Mouse (Mus musculus): ENCODE results near the gene St3gal3.

DNA sequence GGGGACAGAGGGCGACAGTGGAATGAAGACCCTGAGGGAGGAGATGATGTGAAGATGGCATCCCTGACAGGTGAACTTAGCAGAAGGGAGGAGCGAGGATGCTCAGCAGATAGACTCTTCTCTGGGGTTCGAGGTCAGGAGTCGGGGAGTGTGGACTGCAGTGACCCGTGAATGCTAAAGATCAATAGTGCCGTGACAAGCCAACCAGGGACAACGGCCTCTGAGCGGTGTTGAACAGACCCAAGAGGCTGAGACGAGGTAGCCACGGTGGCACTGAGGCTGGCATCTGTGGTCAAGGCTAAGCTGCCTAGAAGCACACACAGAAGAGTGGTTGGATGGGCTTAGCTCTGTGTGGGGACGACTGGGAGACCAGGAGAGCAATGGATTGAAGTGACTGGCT is 156.9 kb downstream of the St3gal3 start:
- TF ChIP-seq CTCF (IDR thresholded peaks at IDR 0.05; ENCODE audit: borderline replicate concordance, extremely low read depth, insufficient read depth, insufficient read length): no peak
- no peak for TF ChIP-seq POLR2A (IDR thresholded peaks at IDR 0.05; ENCODE audit: borderline replicate concordance, extremely low read depth, insufficient read depth, insufficient read length, poor library complexity, severe bottlenecking)

Data from brain, embryonic 14.5 days (tissue).